ENCODE assay signal across 9 mouse cellular contexts in the genomic region with DNA sequence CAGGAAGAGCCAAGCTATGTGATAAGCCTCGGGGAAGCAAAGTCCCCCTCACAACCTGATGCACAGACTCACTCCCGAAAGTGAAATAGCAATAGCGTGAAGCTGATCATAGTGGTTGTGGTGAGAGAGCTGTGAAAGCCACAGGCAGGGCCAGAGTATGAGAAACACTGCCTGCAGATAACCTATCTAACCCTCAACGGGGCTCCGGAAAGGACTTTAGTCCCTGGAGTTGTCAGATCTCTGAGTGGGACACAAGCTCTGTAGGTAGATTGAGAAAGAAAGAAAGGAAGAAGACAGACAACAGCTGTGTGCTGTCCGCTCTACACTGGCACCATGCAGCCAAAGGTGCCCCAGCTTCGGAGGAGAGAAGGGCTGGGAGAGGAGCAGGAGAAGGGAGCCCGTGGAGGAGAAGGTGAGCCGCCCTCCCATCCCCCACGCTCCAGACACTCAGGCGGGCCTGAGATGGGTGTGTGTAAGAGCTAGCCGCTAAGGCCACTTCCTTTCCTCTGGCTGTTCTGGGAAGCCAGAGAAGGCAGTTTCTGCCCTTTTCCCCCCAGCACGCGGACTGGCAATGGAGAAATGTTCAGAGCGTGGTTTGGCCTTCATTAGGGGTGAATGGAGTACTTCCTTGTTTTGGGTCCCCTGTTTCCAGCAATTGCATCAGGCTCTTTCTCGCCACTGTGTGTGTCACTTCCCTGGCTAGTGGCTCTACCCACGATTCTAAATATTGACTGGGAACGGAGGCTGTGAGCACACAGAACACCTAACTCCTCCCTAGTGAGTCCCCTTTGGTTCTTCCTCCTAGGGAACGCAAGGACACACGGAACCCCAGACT. TPM values are rescaled to one million over a fixed set of nuclear protein-coding genes. Genes with fewer than 3 reads are reported as not detected.
DNase-seq lines count a peak whose midpoint lies in the region; ATAC-seq lines count a peak whose summit lies in the region.
"Had no signal": no experiment of that assay in that cellular context is flagged by ENCODE, and none has a peak within 500 bp of the region (broad histone marks: within the 10 kb centered on the region; RNA-seq: fewer than 3 reads in every experiment).

Gene Soat2 (plus strand): TSS at position 226 of the 835 bp plus-strand sequence.

- no peaks in the 10 kb centered on the region for H3K36me3 ChIP-seq in heart, embryonic 14.5 days (ENCODE audit: control insufficient read depth, insufficient read depth, low read length)
- H3K36me3 ChIP-seq in forebrain, embryonic 15.5 days: no peaks in the 10 kb centered on the region
- H3K36me3 ChIP-seq: midbrain, embryonic 12.5 days had no signal

- H3K9me3 ChIP-seq in heart, embryonic 14.5 days (ENCODE audit: control insufficient read depth, low read length): no peaks in the 10 kb centered on the region; the same call in 1 of the 2 replicates
- no peaks in the 10 kb centered on the region for H3K9me3 ChIP-seq in forebrain, embryonic 15.5 days
- H3K9me3 ChIP-seq: midbrain, embryonic 12.5 days had no signal

- no peak for ATAC-seq in heart, embryonic 14.5 days (ENCODE audit: insufficient number of reproducible peaks, insufficient read depth, low FRiP score, low read depth)
- peak; percentile 82 for ATAC-seq in monocyte, adult 5-6 weeks (replicated peaks; ENCODE audit: insufficient number of reproducible peaks, low FRiP score, low TSS enrichment, poor library complexity, severe bottlenecking)
- ATAC-seq in forebrain, embryonic 15.5 days (replicated peaks): no peak

- H3K4me1 ChIP-seq in heart, embryonic 14.5 days (ENCODE audit: control insufficient read depth in 2 of 2, insufficient read depth in 2 of 2, low read length in 2 of 2): peaks cover 7 to 11% of the 10 kb centered on the region in 2 experiments
- no peaks in the 10 kb centered on the region for H3K4me1 ChIP-seq in forebrain, embryonic 15.5 days

- peak within 1 kb of the TSS; percentile 45 for H3K4me2 ChIP-seq in heart, embryonic 14.5 days (ENCODE audit: low read length)
- no peak within 1 kb of the TSS for H3K4me2 ChIP-seq in forebrain, embryonic 15.5 days (replicated peaks)
- H3K4me2 ChIP-seq: midbrain, embryonic 12.5 days had no signal

- H3K9ac ChIP-seq in heart, embryonic 14.5 days (ENCODE audit: low read length): peak within 1 kb of the TSS; percentile 59
- no peak within 1 kb of the TSS for H3K9ac ChIP-seq in forebrain, embryonic 15.5 days (replicated peaks)
- H3K9ac ChIP-seq: midbrain, embryonic 12.5 days had no signal

- DNase-seq in adrenal gland, postnatal 10 days: peak; percentile 48
- DNase-seq in adrenal gland, postnatal 4 days (ENCODE audit: low spot score in 2 of 2): no peak
- peak; percentile 66 for DNase-seq in NIH3T3 (ENCODE audit: low read depth)
- no peak for DNase-seq in large intestine, adult 2 months (ENCODE audit: low read depth, low spot score)
- no peak for DNase-seq in Muller cell, postnatal 12 days (ENCODE audit: inconsistent ontology term)

- peaks cover under 1% of the 10 kb centered on the region; the same call in 1 of the 2 replicates for H3K27me3 ChIP-seq in heart, embryonic 14.5 days (ENCODE audit: control insufficient read depth, insufficient read depth, low read length)
- peaks cover 7% of the 10 kb centered on the region for H3K27me3 ChIP-seq in forebrain, embryonic 15.5 days

- WGBS in heart, embryonic 14.5 days: 29% methylated on average over 20 of the region's 20 CpGs
- 17% methylated on average over 20 of the region's 20 CpGs for WGBS in large intestine, adult 2 months
- WGBS in forebrain, embryonic 15.5 days: 59% methylated on average over 20 of the region's 20 CpGs

- H3K4me3 ChIP-seq in heart, embryonic 14.5 days (ENCODE audit: control insufficient read depth in 1 of 2, insufficient read depth in 1 of 2, low read depth in 1 of 2, low read length in 2 of 2): no peak within 1 kb of the TSS
- H3K4me3 ChIP-seq in forebrain, embryonic 15.5 days: no peak within 1 kb of the TSS
- H3K4me3 ChIP-seq: midbrain, embryonic 12.5 days had no signal

- H3K27ac ChIP-seq in heart, embryonic 14.5 days (replicated peaks in 1 of 2; ENCODE audit: control insufficient read depth in 1 of 2, insufficient read depth in 1 of 2, low read depth in 2 of 2, low read length in 2 of 2): peak within 1 kb of the TSS in 1 of 2 experiments; percentile 37; a peak in 1 of 4 replicates
- no peak within 1 kb of the TSS for H3K27ac ChIP-seq in forebrain, embryonic 15.5 days (replicated peaks)
- H3K27ac ChIP-seq: midbrain, embryonic 12.5 days had no signal

RNA-seq across cellular contexts. Expression of gene Soat2, which starts in this region (rescaled TPM):
- 1 to 10 TPM; 4.9 to 8.1 TPM for total RNA-seq in adrenal gland, postnatal 10 days (2021)
- total RNA-seq in adrenal gland, postnatal 4 days (2021): 1 to 10 TPM in 1 of 2 experiments, under 1 TPM in 1; 0.78 to 3.8 TPM
- 0.20 and 0.32 TPM in 2 replicates for polyA plus RNA-seq in heart, embryonic 14.5 days (2014; fragmentation: Nextera tagmentation; extraction: Ambion mirVana)
- polyA plus RNA-seq in large intestine, adult 2 months (2012; rRNA removed): 96.3 and 315 TPM in 2 replicates
- 6.2 to 25.0 TPM (median 10.2 TPM) in 3 replicates for total RNA-seq in monocyte, adult 5-6 weeks (2017)
- polyA plus RNA-seq in forebrain, embryonic 15.5 days (2015; fragmentation: Nextera tagmentation; extraction: Ambion mirVana): not detected in 2 replicates

Comparison
In these comparisons a context has a peak if more than half of its experiments do, and no peak if none do; other contexts are left out.
1. RNA of gene Soat2 (polyA plus RNA-seq): 96.3 to 315 TPM in large intestine, adult 2 months; 0.20 to 0.32 TPM in heart, embryonic 14.5 days and not detected in forebrain, embryonic 15.5 days; every median in the first group is over 10 times any median in the second.
2. DNase-seq: peak in adrenal gland, postnatal 10 days (single experiment) and NIH3T3 (single experiment); none in adrenal gland, postnatal 4 days (0 of 2), large intestine, adult 2 months (single experiment) and Muller cell, postnatal 12 days (single experiment).